Mouse (Mus musculus): Measurements from ENCODE around the gene Ankrd50. TPM values are rescaled to one million over a fixed set of nuclear protein-coding genes. Genes with fewer than 3 reads are reported as not detected.
A peak's percentile ranks its signal among the peaks of the same experiment; 100 is the strongest.

Ankrd50 gene
- polyA plus RNA-seq, 1 experiment, result 95.1 TPM

GRCm38 (mm10) chr3:38443875-38444274, 40.8 kb downstream of the Ankrd50 start:
- no peak for TF ChIP-seq POLR2A (IDR thresholded peaks at IDR 0.05; ENCODE audit: low read depth, low read length)
- TF ChIP-seq CTCF (IDR thresholded peaks at IDR 0.05; ENCODE audit: borderline replicate concordance, insufficient read depth, low read length), result no peak
- Histone ChIP-seq H3K27ac (ENCODE audit: insufficient read depth, low read length) (no peak overlapping the region), H3K4me3 (ENCODE audit: insufficient read depth, low read length) (no peak overlapping the region), H3K4me1 (ENCODE audit: control insufficient read depth, insufficient read depth, low read length) (no peaks in the 10 kb centered on the region)

- no peak for TF ChIP-seq POLR2A (IDR thresholded peaks at IDR 0.05; ENCODE audit: low read depth, low read length)
- TF ChIP-seq CTCF (IDR thresholded peaks at IDR 0.05; ENCODE audit: borderline replicate concordance, insufficient read depth, low read length), result no peak
- no peak overlapping the region for H3K27ac ChIP-seq (ENCODE audit: insufficient read depth, low read length)
These were observed 44.1 kb downstream of the Ankrd50 start for GRCm38 (mm10) chr3:38440564-38440991.

GRCm38 (mm10) chr3:38436596-38436995, 48.0 kb downstream of the Ankrd50 start:
- no peak overlapping the region for H3K27ac ChIP-seq (ENCODE audit: insufficient read depth, low read length)
- TF ChIP-seq CTCF (IDR thresholded peaks at IDR 0.05; ENCODE audit: borderline replicate concordance, insufficient read depth, low read length) (no peak), POLR2A (IDR thresholded peaks at IDR 0.05; ENCODE audit: low read depth, low read length) (no peak)
- H3K4me1 ChIP-seq (ENCODE audit: control insufficient read depth, insufficient read depth, low read length), result no peaks in the 10 kb centered on the region
- H3K4me3 ChIP-seq (ENCODE audit: insufficient read depth, low read length), result no peak overlapping the region

More at GRCm38 (mm10) chr3:38440564-38440991, 44.1 kb downstream of the Ankrd50 start:
- Histone ChIP-seq H3K4me3 (ENCODE audit: insufficient read depth, low read length) (no peak overlapping the region), H3K4me1 (ENCODE audit: control insufficient read depth, insufficient read depth, low read length) (no peaks in the 10 kb centered on the region)

GRCm38 (mm10) chr3:38435828-38436227, 48.8 kb downstream of the Ankrd50 start:
- Histone ChIP-seq H3K4me1 (ENCODE audit: control insufficient read depth, insufficient read depth, low read length) (no peaks in the 10 kb centered on the region), H3K4me3 (ENCODE audit: insufficient read depth, low read length) (no peak overlapping the region), H3K27ac (ENCODE audit: insufficient read depth, low read length) (no peak overlapping the region)
- no peak for TF ChIP-seq POLR2A (IDR thresholded peaks at IDR 0.05; ENCODE audit: low read depth, low read length)
- TF ChIP-seq CTCF (IDR thresholded peaks at IDR 0.05; ENCODE audit: borderline replicate concordance, insufficient read depth, low read length), result no peak

- Histone ChIP-seq H3K4me1 (ENCODE audit: control insufficient read depth, insufficient read depth, low read length) (no peaks in the 10 kb centered on the region), H3K27ac (ENCODE audit: insufficient read depth, low read length) (no peak overlapping the region), H3K4me3 (ENCODE audit: insufficient read depth, low read length) (no peak overlapping the region)
- TF ChIP-seq CTCF (IDR thresholded peaks at IDR 0.05; ENCODE audit: borderline replicate concordance, insufficient read depth, low read length) (no peak), POLR2A (IDR thresholded peaks at IDR 0.05; ENCODE audit: low read depth, low read length) (no peak)
These were observed 50.2 kb downstream of the Ankrd50 start for GRCm38 (mm10) chr3:38434486-38434885.

GRCm38 (mm10) chr3:38433495-38434464, 50.9 kb downstream of the Ankrd50 start:
- Histone ChIP-seq H3K27ac (ENCODE audit: insufficient read depth, low read length) (no peak overlapping the region), H3K4me1 (ENCODE audit: control insufficient read depth, insufficient read depth, low read length) (no peaks in the 10 kb centered on the region)
- TF ChIP-seq CTCF (IDR thresholded peaks at IDR 0.05; ENCODE audit: borderline replicate concordance, insufficient read depth, low read length) (no peak), POLR2A (IDR thresholded peaks at IDR 0.05; ENCODE audit: low read depth, low read length) (no peak)

GRCm38 (mm10) chr3:38431461-38431860, 53.2 kb downstream of the Ankrd50 start:
- H3K4me1 ChIP-seq (ENCODE audit: control insufficient read depth, insufficient read depth, low read length), result peaks cover 10% of the 10 kb centered on the region
- H3K27ac ChIP-seq (ENCODE audit: insufficient read depth, low read length), result no peak overlapping the region

More at GRCm38 (mm10) chr3:38433495-38434464, 50.9 kb downstream of the Ankrd50 start:
- H3K4me3 ChIP-seq (ENCODE audit: insufficient read depth, low read length), result no peak overlapping the region

GRCm38 (mm10) chr3:38431042-38431441, 53.6 kb downstream of the Ankrd50 start:
- TF ChIP-seq POLR2A (IDR thresholded peaks at IDR 0.05; ENCODE audit: low read depth, low read length), result no peak
- no peak for TF ChIP-seq CTCF (IDR thresholded peaks at IDR 0.05; ENCODE audit: borderline replicate concordance, insufficient read depth, low read length)
- H3K4me1 ChIP-seq (ENCODE audit: control insufficient read depth, insufficient read depth, low read length), result peaks cover 10% of the 10 kb centered on the region
- H3K27ac ChIP-seq (ENCODE audit: insufficient read depth, low read length), result no peak overlapping the region
- no peak overlapping the region for H3K4me3 ChIP-seq (ENCODE audit: insufficient read depth, low read length)

More at GRCm38 (mm10) chr3:38431461-38431860, 53.2 kb downstream of the Ankrd50 start:
- no peak for TF ChIP-seq POLR2A (IDR thresholded peaks at IDR 0.05; ENCODE audit: low read depth, low read length)
- no peak for TF ChIP-seq CTCF (IDR thresholded peaks at IDR 0.05; ENCODE audit: borderline replicate concordance, insufficient read depth, low read length)
- no peak overlapping the region for H3K4me3 ChIP-seq (ENCODE audit: insufficient read depth, low read length)

GRCm38 (mm10) chr3:38427200-38427599, 57.4 kb downstream of the Ankrd50 start:
- TF ChIP-seq CTCF (IDR thresholded peaks at IDR 0.05; ENCODE audit: borderline replicate concordance, insufficient read depth, low read length) (no peak), POLR2A (IDR thresholded peaks at IDR 0.05; ENCODE audit: low read depth, low read length) (no peak)
- peak overlapping the region; percentile 85 for H3K27ac ChIP-seq (ENCODE audit: insufficient read depth, low read length)
- H3K4me1 ChIP-seq (ENCODE audit: control insufficient read depth, insufficient read depth, low read length), result peaks cover 10% of the 10 kb centered on the region

GRCm38 (mm10) chr3:38423966-38424365, 60.7 kb downstream of the Ankrd50 start:
- Histone ChIP-seq H3K4me1 (ENCODE audit: control insufficient read depth, insufficient read depth, low read length) (peaks cover 10% of the 10 kb centered on the region), H3K27ac (ENCODE audit: insufficient read depth, low read length) (no peak overlapping the region; the same call in 1 of the 2 replicates), H3K4me3 (ENCODE audit: insufficient read depth, low read length) (no peak overlapping the region)
- no peak for TF ChIP-seq CTCF (IDR thresholded peaks at IDR 0.05; ENCODE audit: borderline replicate concordance, insufficient read depth, low read length)

More at GRCm38 (mm10) chr3:38427200-38427599, 57.4 kb downstream of the Ankrd50 start:
- H3K4me3 ChIP-seq (ENCODE audit: insufficient read depth, low read length), result no peak overlapping the region
